Mouse (Mus musculus) limb, embryonic 11.5 days (tissue): Measurements from ENCODE around the gene Fggy. TPM values are rescaled to one million over a fixed set of nuclear protein-coding genes. Genes with fewer than 3 reads are reported as not detected.
A peak's percentile ranks its signal among the peaks of the same experiment; 100 is the strongest.

ENCODE experiments used
- ATAC-seq: fragments of 200-750 bp; cut with Nextera tagmentation; 2 replicates; pipeline ENCODE4 v1.8.0; 2017; ENCODE audit warnings: low read depth; ENCODE audit not compliant: insufficient number of reproducible peaks, low FRiP score, low TSS enrichment
- DNase-seq: peaks from one replicate; pipeline ENCODE4 v3.0.0-alpha.2; 2015; ENCODE audit warnings: low spot score
- H3K27ac ChIP-seq: fragments of 300-500 bp; sonication (generic); replicated peaks from 2 replicates; pipeline ENCODE4 v1.5.1; 2014; ENCODE audit warnings: low read depth, mild to moderate bottlenecking, low read length
- H3K27me3 ChIP-seq: fragments of 300-500 bp; sonication (generic); 2 replicates; pipeline ENCODE4 v1.6.1; 2014; ENCODE audit warnings: mild to moderate bottlenecking, low read length, mixed read lengths; ENCODE audit not compliant: control insufficient read depth, insufficient read depth
- H3K36me3 ChIP-seq: fragments of 300-500 bp; sonication (generic); 2 replicates; pipeline ENCODE4 v1.6.1; 2014; ENCODE audit warnings: mild to moderate bottlenecking, low read length, moderate library complexity, mixed read lengths; ENCODE audit not compliant: control insufficient read depth, insufficient read depth
- H3K4me1 ChIP-seq: fragments of 300-500 bp; sonication (generic); 2 replicates; pipeline ENCODE4 v1.6.1; 2014; ENCODE audit warnings: low read length, mixed read lengths; ENCODE audit not compliant: control insufficient read depth, insufficient read depth
- H3K4me2 ChIP-seq: fragments of 300-500 bp; sonication (generic); 2 replicates; pipeline ENCODE4 v1.6.1; 2014; ENCODE audit warnings: low read depth, mild to moderate bottlenecking, moderate library complexity; ENCODE audit not compliant: severe bottlenecking
- H3K4me3 ChIP-seq: fragments of 300-500 bp; sonication (generic); 2 replicates; pipeline ENCODE4 v1.5.1; 2014; ENCODE audit warnings: low read depth, low read length
- H3K9ac ChIP-seq: fragments of 300-500 bp; sonication (generic); 2 replicates; pipeline ENCODE4 v1.6.1; 2014; ENCODE audit warnings: mild to moderate bottlenecking, low read length
- H3K9me3 ChIP-seq: fragments of 300-500 bp; sonication (generic); 2 replicates; pipeline ENCODE4 v1.6.1; 2016; ENCODE audit warnings: low read length; ENCODE audit not compliant: control insufficient read depth
- WGBS: fragments of 180-500 bp; shearing (Covaris S2); extraction: QIAGEN DNeasy Blood & Tissue Kit; methylation state at CpG from one replicate; pipeline ENCODE4 v1.1.7; 2014; 5-methylcytosine and 5-hydroxymethylcytosine counted together
- polyA plus RNA-seq: library from polyadenylated mRNA; unstranded; fragments of >200 nt; fragmentation: Nextera tagmentation; extraction: Ambion mirVana; gene quantifications from 2 replicates; pipeline ENCODE4 v1.2.1, GENCODE M21; 2014

The Fggy gene
- polyA plus RNA-seq, 1 experiment from 2014 or later = 8.4 TPM

DNA sequence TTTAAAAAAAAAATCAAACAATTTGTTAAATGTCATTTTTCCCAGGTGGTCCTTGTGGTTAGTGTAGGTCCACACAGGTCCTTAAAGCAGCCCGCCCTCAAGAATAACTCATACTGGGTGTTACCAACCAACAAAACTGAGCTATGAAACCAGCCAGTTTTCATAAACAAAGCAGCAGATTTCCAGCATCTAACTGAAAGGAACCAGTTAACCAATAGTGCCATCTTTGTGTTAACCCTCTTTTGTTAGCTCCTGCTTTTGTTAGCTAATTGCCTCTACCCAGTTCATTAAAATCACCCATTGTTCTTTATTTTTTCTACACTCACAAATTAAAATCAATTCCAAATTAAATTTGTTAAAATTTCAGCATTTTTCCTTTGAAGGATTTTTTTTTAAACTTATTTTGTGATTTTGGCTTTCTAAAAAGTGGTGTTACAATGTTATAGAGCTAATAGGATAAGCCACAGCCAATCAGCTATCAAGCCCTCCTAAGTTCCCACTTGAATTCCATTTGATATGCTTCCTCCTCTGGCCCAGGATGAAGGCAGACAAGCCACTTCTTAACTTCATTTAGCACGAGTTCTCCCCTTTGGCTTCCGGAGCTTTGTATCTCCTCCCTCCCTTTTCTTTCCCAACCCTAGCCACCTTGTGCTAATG lies 15.8 kb upstream of the Fggy start:
- no peak for DNase-seq
- ATAC-seq = no peak
- Histone ChIP-seq H3K4me2 (no peak overlapping the region), H3K36me3 (no peaks in the 10 kb centered on the region), H3K4me3 (no peak overlapping the region), H3K27me3 (no peaks in the 10 kb centered on the region), H3K9ac (no peak overlapping the region), H3K27ac (no peak overlapping the region), H3K4me1 (no peaks in the 10 kb centered on the region), H3K9me3 (no peaks in the 10 kb centered on the region)
- 89% methylated on average over 3 of the region's 3 CpGs for WGBS

DNA sequence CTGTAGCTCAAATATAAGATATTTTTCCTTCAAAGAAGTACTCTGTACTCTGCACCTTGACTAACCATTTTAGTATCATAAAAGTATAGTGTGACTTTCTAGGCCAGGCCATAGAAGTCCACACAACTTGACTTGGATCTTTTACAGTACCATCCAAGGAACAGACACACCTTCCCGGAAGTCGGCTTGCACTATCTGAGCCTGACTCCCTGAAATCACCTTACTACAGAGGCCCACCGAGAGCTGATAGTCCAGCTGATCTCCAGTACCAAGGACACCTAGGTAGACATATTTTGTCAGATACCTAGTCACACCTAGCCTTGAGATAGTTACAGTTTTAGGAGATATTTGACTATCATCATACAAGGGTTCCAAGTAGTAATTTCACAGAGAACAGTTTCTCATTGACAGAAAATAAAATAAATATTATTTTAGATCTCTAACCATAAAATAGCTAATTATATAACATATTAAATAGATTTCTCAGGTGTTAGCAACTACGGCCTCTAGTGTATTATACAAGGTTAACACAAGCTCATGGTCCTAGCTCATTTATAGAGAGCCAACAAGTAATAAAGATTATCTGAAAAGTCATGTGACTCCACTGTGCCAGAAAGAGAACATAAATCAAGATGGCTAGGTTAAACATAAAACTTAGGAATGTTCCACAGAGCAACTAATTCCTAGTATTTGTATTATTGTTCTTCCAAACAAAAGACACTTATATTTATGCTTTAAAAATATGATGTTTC lies 15.1 kb upstream of the Fggy start:
- no peak for ATAC-seq
- H3K4me2 ChIP-seq = no peak overlapping the region
- no peaks in the 10 kb centered on the region for H3K9me3 ChIP-seq
- H3K27ac ChIP-seq = no peak overlapping the region
- no peak for DNase-seq
- H3K27me3 ChIP-seq = no peaks in the 10 kb centered on the region
- H3K4me1 ChIP-seq = no peaks in the 10 kb centered on the region
- WGBS = 97% methylated on average over 4 of the region's 4 CpGs
- no peak overlapping the region for H3K4me3 ChIP-seq
- H3K9ac ChIP-seq = no peak overlapping the region
- no peaks in the 10 kb centered on the region for H3K36me3 ChIP-seq

DNA sequence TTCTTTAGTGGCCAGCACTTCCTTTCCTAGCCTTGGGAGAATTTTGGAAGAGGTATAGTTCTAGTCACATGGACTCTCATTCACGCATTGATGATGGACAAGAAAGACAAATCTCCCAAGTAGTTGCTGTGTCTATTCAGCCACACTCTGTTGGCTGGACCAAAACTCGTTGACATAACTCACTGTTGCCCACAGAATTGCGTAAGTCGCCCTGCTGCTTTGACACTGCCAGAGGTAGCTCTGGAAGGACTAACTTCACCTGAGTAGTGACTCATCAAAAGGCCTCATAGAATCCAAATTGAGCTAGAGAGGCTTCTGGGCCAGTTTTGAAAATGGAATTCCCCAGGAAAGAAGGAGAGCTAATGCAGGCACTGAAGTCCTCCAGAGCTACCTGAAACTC lies 13.8 kb upstream of the Fggy start:
- 90% methylated on average over 4 of the region's 4 CpGs for WGBS
- ATAC-seq = no peak
- no peak overlapping the region for H3K4me2 ChIP-seq

DNA sequence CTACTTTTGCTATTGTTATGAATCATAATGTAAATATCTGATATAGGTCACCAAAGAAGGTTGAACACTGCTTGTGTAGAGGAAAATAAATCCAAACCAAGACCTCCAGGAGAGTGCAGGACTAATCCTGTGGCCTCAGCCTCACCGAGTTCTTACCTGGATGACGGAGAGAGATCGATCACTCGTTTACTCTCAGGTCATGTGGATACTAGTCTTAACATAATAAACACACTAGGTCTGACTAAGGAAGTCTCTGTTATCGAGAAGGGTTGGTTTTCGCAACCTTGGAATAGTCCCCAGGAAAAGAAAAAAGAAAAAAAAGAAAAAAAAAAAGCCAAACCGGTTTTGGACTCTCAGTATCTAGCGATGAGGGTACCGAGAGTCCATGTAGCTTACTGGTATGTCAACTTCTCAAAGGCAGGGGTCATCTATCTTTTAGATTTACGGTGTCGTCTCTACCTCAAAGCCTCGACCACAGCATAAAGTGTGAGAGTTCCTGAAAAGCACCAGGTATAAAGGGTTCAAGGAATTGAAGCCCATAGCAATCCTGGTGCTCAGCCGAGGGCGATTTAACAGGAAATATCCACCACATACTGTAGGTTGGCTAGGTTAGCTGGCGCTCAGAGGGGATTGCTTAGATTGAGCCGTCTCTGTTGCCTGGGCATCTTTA lies 509 bp upstream of the Fggy start:
- H3K4me2 ChIP-seq = peak overlapping the region; percentile 48
- no peaks in the 10 kb centered on the region for H3K9me3 ChIP-seq
- DNase-seq (no peak), ATAC-seq (no peak; the same call in 1 of the 2 replicates)
- H3K4me3 ChIP-seq = peak overlapping the region; percentile 29
- H3K36me3 ChIP-seq = no peaks in the 10 kb centered on the region
- 0 out of 2 replicates have a peak overlapping the region, but pooled peaks have one; percentile 33 for H3K27ac ChIP-seq
- H3K9ac ChIP-seq = peak overlapping the region; percentile 53; the same call in 1 of the 2 replicates
- no peaks in the 10 kb centered on the region for H3K27me3 ChIP-seq
- no peaks in the 10 kb centered on the region for H3K4me1 ChIP-seq
- 42% methylated on average over 16 of the region's 16 CpGs for WGBS

More for the DNA sequence above, 13.8 kb upstream of the Fggy start:
- H3K36me3 ChIP-seq = no peaks in the 10 kb centered on the region
- H3K9ac ChIP-seq = no peak overlapping the region
- H3K4me1 ChIP-seq = no peaks in the 10 kb centered on the region
- H3K9me3 ChIP-seq = no peaks in the 10 kb centered on the region
- no peak overlapping the region for H3K27ac ChIP-seq
- no peak for DNase-seq
- no peaks in the 10 kb centered on the region for H3K27me3 ChIP-seq
- H3K4me3 ChIP-seq = no peak overlapping the region

DNA sequence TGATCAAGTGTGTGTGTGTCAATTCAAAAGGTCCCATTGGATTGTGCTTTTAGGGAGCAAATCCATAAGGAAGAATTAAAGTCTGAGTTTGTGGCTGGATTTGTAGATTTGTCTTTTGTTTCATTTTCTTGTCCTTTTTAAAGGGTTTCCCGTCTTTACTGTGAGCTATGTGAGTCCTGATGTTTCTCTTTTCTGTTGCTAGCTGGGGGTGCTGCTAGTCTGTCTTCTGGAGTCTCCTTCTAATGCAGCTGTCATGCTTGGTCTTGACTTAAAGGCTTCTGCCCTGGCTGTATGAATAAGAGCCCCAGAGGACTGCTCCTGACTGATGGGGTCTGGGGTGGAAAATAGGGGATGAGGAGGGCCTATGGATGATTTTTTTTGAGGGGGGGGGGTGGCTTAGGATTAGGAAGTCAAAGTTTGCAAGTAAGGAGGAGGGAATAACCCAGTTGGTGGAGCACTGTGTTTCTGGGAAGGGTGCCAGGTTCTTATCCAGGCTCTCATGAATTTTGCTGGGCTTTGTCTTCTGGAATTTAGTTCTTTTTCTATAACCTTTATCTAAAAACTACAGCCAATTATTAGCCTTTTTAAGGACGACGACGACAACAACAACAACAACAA lies 1.1 kb downstream of the Fggy start:
- no peak for ATAC-seq
- Histone ChIP-seq H3K9ac (no peak overlapping the region), H3K27me3 (no peaks in the 10 kb centered on the region), H3K36me3 (no peaks in the 10 kb centered on the region), H3K9me3 (no peaks in the 10 kb centered on the region), H3K27ac (no peak overlapping the region), H3K4me3 (no peak overlapping the region), H3K4me2 (no peak overlapping the region; the same call in 1 of the 2 replicates), H3K4me1 (no peaks in the 10 kb centered on the region)
- DNase-seq = no peak
- 92% methylated on average over 4 of the region's 4 CpGs for WGBS

DNA sequence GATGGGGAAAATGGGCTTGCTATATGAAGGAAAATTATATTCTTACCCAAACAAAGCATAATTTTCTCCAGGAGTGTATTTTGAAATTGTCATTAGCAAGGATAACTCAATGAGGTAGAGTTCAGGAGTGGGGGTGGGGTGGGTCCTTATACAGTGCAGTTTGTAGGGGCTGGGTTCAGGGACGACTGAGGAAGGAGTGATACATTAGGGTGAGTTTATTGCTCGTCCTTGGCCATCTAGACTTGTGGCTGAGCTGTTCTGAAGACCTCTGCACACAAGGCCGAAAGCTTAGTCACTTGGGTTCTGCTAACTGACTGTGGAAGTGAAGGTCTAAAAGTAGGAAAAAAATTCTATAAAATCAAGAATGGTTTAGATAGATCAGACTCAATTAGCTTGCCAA lies 14.3 kb downstream of the Fggy start:
- Histone ChIP-seq H3K27ac (no peak overlapping the region), H3K9me3 (no peaks in the 10 kb centered on the region), H3K27me3 (no peaks in the 10 kb centered on the region), H3K36me3 (no peaks in the 10 kb centered on the region), H3K4me3 (no peak overlapping the region), H3K4me2 (no peak overlapping the region), H3K9ac (no peak overlapping the region), H3K4me1 (no peaks in the 10 kb centered on the region)
- DNase-seq (no peak), ATAC-seq (no peak)
- WGBS = 80% methylated on average over 3 of the region's 3 CpGs

DNA sequence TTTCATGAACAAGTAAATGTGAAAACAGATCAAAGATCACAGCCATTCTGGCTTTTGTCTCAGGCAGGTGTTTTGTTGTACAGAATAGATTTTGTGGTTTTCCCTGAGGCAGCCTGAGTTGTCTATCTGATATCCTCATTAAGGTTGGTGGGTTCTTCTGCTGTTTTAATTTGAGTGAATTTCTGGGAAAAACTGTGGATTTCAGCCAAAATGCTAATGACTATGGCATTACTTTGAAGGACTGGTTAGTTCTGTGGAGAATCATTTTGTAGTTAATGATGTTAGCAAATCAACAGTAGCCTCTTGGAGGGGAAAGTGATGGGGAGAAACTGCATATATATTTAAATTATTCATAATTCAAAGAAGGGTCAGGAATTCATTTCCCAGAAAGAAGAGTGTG lies 16.4 kb downstream of the Fggy start:
- Histone ChIP-seq H3K4me1 (no peaks in the 10 kb centered on the region), H3K36me3 (no peaks in the 10 kb centered on the region), H3K9ac (no peak overlapping the region), H3K9me3 (no peaks in the 10 kb centered on the region), H3K27ac (no peak overlapping the region), H3K27me3 (no peaks in the 10 kb centered on the region), H3K4me2 (no peak overlapping the region), H3K4me3 (no peak overlapping the region)
- DNase-seq (no peak), ATAC-seq (no peak)

DNA sequence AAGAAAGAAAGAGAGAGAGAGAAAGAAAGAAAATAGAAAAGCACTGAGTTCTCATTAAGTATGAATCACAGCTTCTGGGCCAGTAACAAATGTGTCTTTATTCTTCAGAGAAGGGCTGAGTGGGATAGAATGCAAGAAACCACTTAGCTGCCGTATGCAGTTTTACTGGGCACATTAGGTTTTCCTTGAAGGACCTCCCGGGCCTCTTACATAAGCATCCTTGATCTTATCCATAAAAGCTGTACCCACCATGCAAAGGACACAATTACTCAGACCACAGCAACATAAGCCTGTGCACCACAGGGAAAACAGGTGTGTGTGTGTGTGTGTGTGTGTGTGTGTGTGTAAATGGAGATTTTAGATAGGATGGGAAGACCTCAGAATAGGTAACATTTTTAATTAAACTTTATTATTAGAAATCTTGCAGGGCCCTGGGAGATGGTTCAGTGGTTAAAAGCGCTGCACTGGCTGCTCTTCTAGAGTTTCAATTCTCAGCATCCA lies 18.2 kb downstream of the Fggy start:
- Histone ChIP-seq H3K9ac (no peak overlapping the region), H3K4me1 (no peaks in the 10 kb centered on the region), H3K36me3 (no peaks in the 10 kb centered on the region), H3K27ac (no peak overlapping the region), H3K4me2 (no peak overlapping the region), H3K4me3 (no peak overlapping the region), H3K9me3 (no peaks in the 10 kb centered on the region), H3K27me3 (no peaks in the 10 kb centered on the region)
- no peak for ATAC-seq
- no peak for DNase-seq
- 73% methylated on average over 3 of the region's 3 CpGs for WGBS
